Mouse (Mus musculus): ENCODE data around the gene Hist1h4h. TPM values are rescaled to one million over a fixed set of nuclear protein-coding genes. Genes with fewer than 3 reads are reported as not detected.
A peak's percentile ranks its signal among the peaks of the same experiment; 100 is the strongest.

Hist1h4h gene
- polyA plus RNA-seq (2015; fragmentation: Nextera tagmentation; extraction: Ambion mirVana), result 6.3 and 7.2 TPM in 2 replicates

GRCm38 (mm10) chr13:23530901-23531875 lies at the start of gene Hist1h4h:
TSS of gene Hist1h4h (plus strand) at chr13:23531050.
- ATAC-seq (ENCODE audit: extremely low read depth, insufficient number of reproducible peaks, low FRiP score, low TSS enrichment), result peak; percentile 77
- peak within 1 kb of the TSS; percentile 99 for H3K27ac ChIP-seq (replicated peaks)
- peak within 1 kb of the TSS; percentile 81 for H3K4me2 ChIP-seq
- H3K9ac ChIP-seq, result peak within 1 kb of the TSS; percentile 92
- no peaks in the 10 kb centered on the region for H3K9me3 ChIP-seq
- H3K4me3 ChIP-seq, result peak within 1 kb of the TSS; percentile 70
- H3K27me3 ChIP-seq (replicated peaks), result no peaks in the 10 kb centered on the region
- WGBS, result under 1% methylated on average over 62 of the region's 70 CpGs
- H3K4me1 ChIP-seq, result peaks cover 45% of the 10 kb centered on the region
- no peaks in the 10 kb centered on the region for H3K36me3 ChIP-seq

GRCm38 (mm10) chr13:23483153-23483552 lies 47.7 kb upstream of the Hist1h4h start:
- 0 out of 2 replicates have a peak, but pooled peaks cover 2% of the 10 kb centered on the region for H3K4me1 ChIP-seq
- H3K27ac ChIP-seq (replicated peaks), result no peak overlapping the region
- WGBS, result 79% methylated on average over 2 of the region's 2 CpGs
- H3K36me3 ChIP-seq, result no peaks in the 10 kb centered on the region
- no peak overlapping the region for H3K4me2 ChIP-seq
- no peak overlapping the region for H3K4me3 ChIP-seq
- H3K27me3 ChIP-seq (replicated peaks), result peaks cover 19% of the 10 kb centered on the region; the same call in 1 of the 2 replicates
- H3K9ac ChIP-seq, result no peak overlapping the region
- no peaks in the 10 kb centered on the region for H3K9me3 ChIP-seq
- no peak for ATAC-seq (ENCODE audit: extremely low read depth, insufficient number of reproducible peaks, low FRiP score, low TSS enrichment)

GRCm38 (mm10) chr13:23485271-23485670 lies 45.6 kb upstream of the Hist1h4h start:
- no peaks in the 10 kb centered on the region for H3K9me3 ChIP-seq
- no peak for ATAC-seq (ENCODE audit: extremely low read depth, insufficient number of reproducible peaks, low FRiP score, low TSS enrichment)
- H3K4me2 ChIP-seq, result no peak overlapping the region
- H3K27ac ChIP-seq (replicated peaks), result no peak overlapping the region
- H3K36me3 ChIP-seq, result no peaks in the 10 kb centered on the region
- peaks cover 19% of the 10 kb centered on the region; the same call in 1 of the 2 replicates for H3K27me3 ChIP-seq (replicated peaks)
- H3K9ac ChIP-seq, result no peak overlapping the region
- H3K4me1 ChIP-seq, result 0 out of 2 replicates have a peak, but pooled peaks cover 4% of the 10 kb centered on the region
- WGBS, result 44% methylated on average over 5 of the region's 5 CpGs
- no peak overlapping the region for H3K4me3 ChIP-seq

DNA sequence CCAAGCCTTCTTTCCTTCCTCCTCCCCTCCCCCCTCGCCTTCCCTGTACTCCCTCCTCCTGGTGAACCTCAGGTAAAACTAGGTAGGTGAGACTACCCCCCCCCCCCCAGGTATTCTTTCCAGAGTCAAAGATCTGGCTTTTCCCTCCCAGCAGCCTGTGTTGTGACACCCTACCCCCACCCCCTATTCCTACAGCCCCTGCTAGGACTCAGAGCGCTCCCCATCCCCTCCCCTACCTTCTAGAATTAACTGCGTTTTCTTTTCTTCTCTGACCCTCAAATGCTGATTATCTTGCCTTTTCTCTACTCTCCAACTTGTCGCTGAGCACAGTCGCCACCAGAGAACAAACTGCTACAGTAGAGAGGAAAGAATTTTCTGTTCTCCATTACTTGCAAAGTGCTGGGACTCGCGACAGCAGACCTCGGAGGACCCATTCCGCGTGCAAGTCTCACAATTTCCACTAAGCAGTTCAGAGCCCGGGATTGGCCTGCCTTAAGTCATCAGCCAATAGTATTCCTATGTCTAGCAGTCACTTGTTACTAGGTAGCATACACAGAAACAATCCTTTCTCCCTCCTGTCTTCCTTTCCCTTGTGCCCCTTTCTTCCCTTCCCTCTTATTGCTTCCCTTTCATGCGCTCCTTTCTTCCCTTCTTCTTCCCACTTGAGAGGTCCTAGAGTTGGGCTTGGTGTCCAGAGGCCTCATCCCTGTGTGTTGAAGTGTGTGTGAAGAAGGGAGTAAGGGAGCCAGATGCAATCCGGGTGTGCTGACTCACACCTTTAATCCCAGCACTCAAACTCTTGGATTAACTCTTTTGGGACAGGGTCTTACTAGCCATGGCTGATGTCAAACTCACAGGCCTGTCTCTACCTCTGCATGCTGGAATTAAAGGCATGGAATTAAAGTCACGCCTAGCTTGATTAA lies 42.2 kb upstream of the Hist1h4h start, which contains the start of gene Btn2a2:
Gene Btn2a2, minus strand, starts transcription at position 458 of the 923 bp plus-strand sequence.
- Histone ChIP-seq H3K4me1 (peaks cover 31% of the 10 kb centered on the region), H3K4me2 (peak within 1 kb of the TSS; percentile 79), H3K36me3 (no peaks in the 10 kb centered on the region), H3K27ac (replicated peaks) (no peak within 1 kb of the TSS), H3K27me3 (replicated peaks) (peaks cover 8% of the 10 kb centered on the region; the same call in 1 of the 2 replicates), H3K9ac (peak within 1 kb of the TSS; percentile 69), H3K9me3 (no peaks in the 10 kb centered on the region), H3K4me3 (peak within 1 kb of the TSS; percentile 50)
- peak; percentile 88 for ATAC-seq (ENCODE audit: extremely low read depth, insufficient number of reproducible peaks, low FRiP score, low TSS enrichment)
- 4% methylated on average over 14 of the region's 14 CpGs for WGBS

DNA sequence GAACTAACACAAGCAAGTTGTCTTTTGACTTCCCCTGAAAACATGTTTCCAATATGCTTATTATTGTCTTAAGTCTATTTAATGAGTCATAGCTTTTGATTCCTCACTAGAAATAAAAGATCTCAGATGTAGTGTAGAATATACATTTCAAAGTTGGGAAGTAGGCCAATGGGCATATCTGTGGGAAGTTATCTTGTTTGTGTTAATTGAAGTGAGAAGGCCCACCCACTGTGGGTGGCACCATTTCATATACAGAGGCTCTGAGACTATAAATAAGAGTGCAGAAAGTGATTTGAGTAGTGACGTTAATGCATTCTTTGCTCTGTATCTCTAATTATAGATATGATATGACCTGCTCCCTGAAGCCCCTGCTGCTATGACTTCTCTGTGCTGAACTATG lies 40.0 kb upstream of the Hist1h4h start:
- no peaks in the 10 kb centered on the region for H3K36me3 ChIP-seq
- no peak for ATAC-seq (ENCODE audit: extremely low read depth, insufficient number of reproducible peaks, low FRiP score, low TSS enrichment)
- WGBS, result 12% methylated on average over 1 of the region's 1 CpGs
- H3K27ac ChIP-seq (replicated peaks), result no peak overlapping the region
- H3K9me3 ChIP-seq, result no peaks in the 10 kb centered on the region
- no peak overlapping the region for H3K4me3 ChIP-seq
- no peak overlapping the region for H3K9ac ChIP-seq
- H3K27me3 ChIP-seq (replicated peaks), result peaks cover 8% of the 10 kb centered on the region; the same call in 1 of the 2 replicates
- no peak overlapping the region for H3K4me2 ChIP-seq
- peaks cover 37% of the 10 kb centered on the region for H3K4me1 ChIP-seq

DNA sequence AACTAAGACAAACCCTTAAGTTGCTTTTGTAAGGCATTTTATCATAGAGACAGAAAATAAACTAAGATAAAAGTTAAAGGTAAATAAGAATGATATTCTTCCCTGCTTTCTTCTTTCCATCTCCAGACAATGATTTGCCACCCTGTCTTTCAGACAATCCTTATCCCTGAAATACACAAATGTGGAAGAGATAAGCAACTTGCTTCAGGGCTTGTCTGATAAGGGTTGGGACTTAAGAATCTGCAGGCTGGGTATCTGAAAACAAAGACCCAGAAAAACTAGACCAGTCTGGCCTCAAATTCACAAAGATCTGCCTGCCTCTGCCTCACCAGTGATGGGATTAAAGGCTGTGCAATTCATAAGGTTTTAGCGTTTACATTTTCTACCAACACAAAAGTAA lies 39.6 kb upstream of the Hist1h4h start:
- Histone ChIP-seq H3K4me2 (no peak overlapping the region), H3K4me1 (peaks cover 37% of the 10 kb centered on the region), H3K9ac (no peak overlapping the region), H3K27ac (replicated peaks) (no peak overlapping the region), H3K4me3 (no peak overlapping the region), H3K27me3 (replicated peaks) (peaks cover 8% of the 10 kb centered on the region; the same call in 1 of the 2 replicates), H3K36me3 (no peaks in the 10 kb centered on the region), H3K9me3 (no peaks in the 10 kb centered on the region)
- WGBS, result 8% methylated on average over 1 of the region's 1 CpGs
- ATAC-seq (ENCODE audit: extremely low read depth, insufficient number of reproducible peaks, low FRiP score, low TSS enrichment), result no peak

GRCm38 (mm10) chr13:23491990-23492389 lies 38.9 kb upstream of the Hist1h4h start:
- Histone ChIP-seq H3K9me3 (no peaks in the 10 kb centered on the region), H3K27ac (replicated peaks) (no peak overlapping the region), H3K36me3 (no peaks in the 10 kb centered on the region), H3K4me3 (peak overlapping the region; percentile 52), H3K27me3 (replicated peaks) (peaks cover 8% of the 10 kb centered on the region; the same call in 1 of the 2 replicates), H3K4me2 (peak overlapping the region; percentile 67), H3K4me1 (peaks cover 37% of the 10 kb centered on the region), H3K9ac (peak overlapping the region; percentile 69)
- 6% methylated on average over 14 of the region's 14 CpGs for WGBS
- no peak for ATAC-seq (ENCODE audit: extremely low read depth, insufficient number of reproducible peaks, low FRiP score, low TSS enrichment)

GRCm38 (mm10) chr13:23495526-23495925 lies 35.3 kb upstream of the Hist1h4h start:
- Histone ChIP-seq H3K9me3 (no peaks in the 10 kb centered on the region), H3K4me3 (no peak overlapping the region), H3K36me3 (no peaks in the 10 kb centered on the region), H3K4me2 (no peak overlapping the region), H3K27ac (replicated peaks) (no peak overlapping the region), H3K9ac (no peak overlapping the region), H3K4me1 (peaks cover 55% of the 10 kb centered on the region), H3K27me3 (replicated peaks) (no peaks in the 10 kb centered on the region)
- no peak for ATAC-seq (ENCODE audit: extremely low read depth, insufficient number of reproducible peaks, low FRiP score, low TSS enrichment)
- 70% methylated on average over 6 of the region's 6 CpGs for WGBS

GRCm38 (mm10) chr13:23497656-23498321 lies 33.1 kb upstream of the Hist1h4h start:
- Histone ChIP-seq H3K9me3 (no peaks in the 10 kb centered on the region), H3K36me3 (no peaks in the 10 kb centered on the region), H3K27me3 (replicated peaks) (no peaks in the 10 kb centered on the region), H3K4me1 (peaks cover 47% of the 10 kb centered on the region), H3K27ac (replicated peaks) (peak overlapping the region; percentile 61), H3K9ac (peak overlapping the region; percentile 76), H3K4me2 (peak overlapping the region; percentile 70), H3K4me3 (peak overlapping the region; percentile 51)
- 4% methylated on average over 19 of the region's 19 CpGs for WGBS
- ATAC-seq (ENCODE audit: extremely low read depth, insufficient number of reproducible peaks, low FRiP score, low TSS enrichment), result no peak

DNA sequence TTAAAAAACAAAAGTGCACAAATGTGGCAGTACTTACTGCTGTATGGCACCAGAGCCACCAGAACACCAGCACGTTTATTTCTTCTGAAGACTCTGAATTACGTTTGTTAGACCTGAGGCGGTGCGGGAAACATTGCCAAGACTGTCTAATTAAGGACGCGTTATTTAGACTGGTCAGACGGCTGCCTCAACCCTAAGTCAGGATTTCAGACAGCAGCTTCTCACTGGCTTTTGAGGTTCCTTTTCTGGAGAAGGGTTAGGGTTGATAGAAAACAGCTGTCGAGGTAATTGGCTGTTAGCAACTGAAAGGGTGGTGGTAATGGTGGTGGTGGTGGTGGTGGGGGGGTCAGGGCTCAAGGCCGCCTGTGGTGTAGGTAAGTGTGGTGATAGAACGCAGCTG lies 32.2 kb upstream of the Hist1h4h start:
- H3K9ac ChIP-seq, result peak overlapping the region; percentile 76
- ATAC-seq (ENCODE audit: extremely low read depth, insufficient number of reproducible peaks, low FRiP score, low TSS enrichment), result no peak
- no peaks in the 10 kb centered on the region for H3K36me3 ChIP-seq
- peak overlapping the region; percentile 70 for H3K4me2 ChIP-seq
- H3K27ac ChIP-seq (replicated peaks), result peak overlapping the region; percentile 61
- WGBS, result 2% methylated on average over 10 of the region's 10 CpGs
- no peaks in the 10 kb centered on the region for H3K9me3 ChIP-seq
- H3K4me3 ChIP-seq, result peak overlapping the region; percentile 51
- H3K4me1 ChIP-seq, result peaks cover 41% of the 10 kb centered on the region
- no peaks in the 10 kb centered on the region for H3K27me3 ChIP-seq (replicated peaks)

Data from heart, embryonic 13.5 days (tissue).